Mouse (Mus musculus) neutrophil, adult 5-6 weeks (primary cell): ENCODE results near the gene Fbxw8. TPM values are rescaled to one million over a fixed set of nuclear protein-coding genes. Genes with fewer than 3 reads are reported as not detected.
A peak's percentile ranks its signal among the peaks of the same experiment; 100 is the strongest.

ENCODE experiments used
- ATAC-seq: fragments of 151-379, 151-347 bp; 2 replicates; pipeline ENCODE4 v1.8.0; 2017; ENCODE audit warnings: mild to moderate bottlenecking, moderate TSS enrichment; ENCODE audit not compliant: insufficient number of reproducible peaks, poor library complexity, low FRiP score, severe bottlenecking; ENCODE audit errors: extremely low read depth
- total RNA-seq: library from RNA; stranded (forward); fragments of 200-1000 nt; gene quantifications from 2 replicates; pipeline ENCODE4 v1.2.3, GENCODE M21; 2017

Fbxw8 gene
- total RNA-seq, 1 experiment from 2014 or later = 7.8 TPM

GRCm38 (mm10) chr5:118059646-118060045 is 95.6 kb downstream of the Fbxw8 start:
- ATAC-seq = no peak

GRCm38 (mm10) chr5:118058858-118059257 is 96.4 kb downstream of the Fbxw8 start:
- no peak for ATAC-seq

- no peak for ATAC-seq
These were observed 97.7 kb downstream of the Fbxw8 start for GRCm38 (mm10) chr5:118057508-118058111.

GRCm38 (mm10) chr5:118053205-118053604 is 102.1 kb downstream of the Fbxw8 start:
- ATAC-seq = no peak

- no peak for ATAC-seq
These were observed 103.1 kb downstream of the Fbxw8 start for GRCm38 (mm10) chr5:118051981-118052662.

- ATAC-seq = no peak
These were observed 104.5 kb downstream of the Fbxw8 start for GRCm38 (mm10) chr5:118050743-118051142.

- ATAC-seq = no peak
These were observed 106.3 kb downstream of the Fbxw8 start for GRCm38 (mm10) chr5:118048928-118049327.

GRCm38 (mm10) chr5:118048412-118048811 is 106.9 kb downstream of the Fbxw8 start:
- peak; percentile 65 for ATAC-seq

GRCm38 (mm10) chr5:118047091-118047757 is 108.0 kb downstream of the Fbxw8 start:
- no peak for ATAC-seq

GRCm38 (mm10) chr5:118045385-118045784 is 109.9 kb downstream of the Fbxw8 start:
- no peak for ATAC-seq

- ATAC-seq = no peak
These were observed 110.4 kb downstream of the Fbxw8 start for GRCm38 (mm10) chr5:118044907-118045306.

- no peak for ATAC-seq
These were observed 111.5 kb downstream of the Fbxw8 start for GRCm38 (mm10) chr5:118043761-118044160.

- ATAC-seq = no peak
These were observed 112.7 kb downstream of the Fbxw8 start for GRCm38 (mm10) chr5:118042599-118042998.

- ATAC-seq = no peak
These were observed 116.0 kb downstream of the Fbxw8 start for GRCm38 (mm10) chr5:118039241-118039668.

- ATAC-seq = no peak
These were observed 117.3 kb downstream of the Fbxw8 start for GRCm38 (mm10) chr5:118037798-118038484.

- ATAC-seq = peak; percentile 5; the same call in 1 of the 2 replicates
These were observed 118.1 kb downstream of the Fbxw8 start for GRCm38 (mm10) chr5:118036888-118037797.

- no peak for ATAC-seq
These were observed 119.5 kb downstream of the Fbxw8 start for GRCm38 (mm10) chr5:118035786-118036185.

- no peak for ATAC-seq
These were observed 120.6 kb downstream of the Fbxw8 start for GRCm38 (mm10) chr5:118034632-118035031.

GRCm38 (mm10) chr5:118033740-118034139 is 121.5 kb downstream of the Fbxw8 start:
- ATAC-seq = no peak
